Mouse (Mus musculus) embryonic facial prominence, embryonic 11.5 days (tissue): ENCODE results near the gene Mvb12b. TPM values are rescaled to one million over a fixed set of nuclear protein-coding genes. Genes with fewer than 3 reads are reported as not detected.

Experiments used
- ATAC-seq: fragments of 200-750 bp; cut with Nextera tagmentation; replicated peaks from 2 replicates; pipeline ENCODE4 v1.8.0; 2017; ENCODE audit warnings: low read depth; ENCODE audit not compliant: insufficient number of reproducible peaks, low FRiP score, low TSS enrichment
- DNase-seq: peaks from one replicate; pipeline ENCODE4 v3.0.0-alpha.2; 2015; ENCODE audit warnings: low spot score
- H3K27ac ChIP-seq: fragments of 300-500 bp; sonication (generic); replicated peaks from 2 replicates; pipeline ENCODE4 v1.5.1; 2014; ENCODE audit warnings: mild to moderate bottlenecking, low read depth, low read length, control low read depth
- H3K27me3 ChIP-seq: fragments of 300-500 bp; sonication (generic); 2 replicates; pipeline ENCODE4 v1.6.1; 2014; ENCODE audit warnings: mild to moderate bottlenecking, low read length, moderate library complexity, mixed read lengths; ENCODE audit not compliant: control insufficient read depth, insufficient read depth
- H3K36me3 ChIP-seq: fragments of 300-500 bp; sonication (generic); replicated peaks from 2 replicates; pipeline ENCODE4 v1.6.1; 2014; ENCODE audit warnings: low read depth, mild to moderate bottlenecking, low read length, moderate library complexity, mixed read lengths; ENCODE audit not compliant: control insufficient read depth, insufficient read depth
- H3K4me1 ChIP-seq: fragments of 300-500 bp; sonication (generic); 2 replicates; pipeline ENCODE4 v1.6.1; 2014; ENCODE audit warnings: low read length, mixed read lengths; ENCODE audit not compliant: control insufficient read depth, insufficient read depth
- H3K4me2 ChIP-seq: fragments of 300-500 bp; sonication (generic); 2 replicates; pipeline ENCODE4 v1.6.1; 2014; ENCODE audit warnings: low read depth, mild to moderate bottlenecking, control low read depth, low read length, moderate library complexity
- H3K4me3 ChIP-seq: fragments of 300-500 bp; sonication (generic); 2 replicates; pipeline ENCODE4 v1.5.1; 2014; ENCODE audit warnings: low read depth, low read length, control low read depth
- H3K9ac ChIP-seq: fragments of 300-500 bp; sonication (generic); replicated peaks from 2 replicates; pipeline ENCODE4 v1.6.1; 2014; ENCODE audit warnings: mild to moderate bottlenecking, control low read depth, low read length
- H3K9me3 ChIP-seq: fragments of 300-500 bp; sonication (generic); replicated peaks from 2 replicates; pipeline ENCODE4 v1.6.1; 2016; ENCODE audit warnings: mild to moderate bottlenecking, low read length, inconsistent platforms, mixed read lengths; ENCODE audit not compliant: control insufficient read depth
- WGBS: fragments of 180-500 bp; shearing (Covaris S2); extraction: QIAGEN DNeasy Blood & Tissue Kit; methylation state at CpG from one replicate; pipeline ENCODE4 v1.1.7; 2014; 5-methylcytosine and 5-hydroxymethylcytosine counted together
- polyA plus RNA-seq: library from polyadenylated mRNA; unstranded; fragments of >200 nt; fragmentation: Nextera tagmentation; extraction: Ambion mirVana; gene quantifications from 2 replicates; pipeline ENCODE4 v1.2.1, GENCODE M21; 2014

The Mvb12b gene
- polyA plus RNA-seq, 1 experiment from 2014 or later, result 23.3 TPM

DNA sequence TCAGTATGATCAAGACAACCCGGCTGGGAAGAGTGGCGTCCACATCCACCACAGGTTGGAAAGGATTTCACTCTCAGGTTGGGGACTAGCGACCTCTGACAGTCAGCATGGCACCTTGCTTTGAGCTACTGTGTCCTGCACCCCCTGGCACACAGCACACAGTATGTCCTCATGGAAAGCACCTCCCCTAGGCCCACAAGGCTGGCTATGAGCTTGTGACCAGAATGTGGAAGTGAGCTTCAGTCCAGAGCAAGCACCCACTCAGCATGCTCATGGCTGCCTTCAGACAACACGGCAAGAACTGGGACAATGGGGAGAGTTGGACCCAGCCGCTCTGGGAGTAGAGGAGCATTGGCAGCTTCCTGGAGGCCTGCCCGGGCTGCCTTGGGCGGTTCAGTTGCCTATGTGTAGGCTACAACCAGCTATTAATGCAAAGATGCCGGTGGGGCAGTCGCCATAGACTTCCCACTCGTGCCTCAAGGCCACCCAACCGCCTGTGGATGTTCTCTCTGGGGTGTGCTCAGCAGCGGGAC is 84.6 kb downstream of the Mvb12b start:
- H3K4me1 ChIP-seq, result no peaks in the 10 kb centered on the region; the same call in 1 of the 2 replicates
- no peak overlapping the region for H3K4me3 ChIP-seq
- no peak overlapping the region for H3K27ac ChIP-seq
- ATAC-seq (no peak), DNase-seq (no peak)
- no peaks in the 10 kb centered on the region for H3K9me3 ChIP-seq
- H3K4me2 ChIP-seq, result no peak overlapping the region
- H3K27me3 ChIP-seq, result no peaks in the 10 kb centered on the region
- no peak overlapping the region for H3K9ac ChIP-seq
- WGBS, result 90% methylated on average over 12 of the region's 12 CpGs
- H3K36me3 ChIP-seq, result no peaks in the 10 kb centered on the region; the same call in 1 of the 2 replicates

DNA sequence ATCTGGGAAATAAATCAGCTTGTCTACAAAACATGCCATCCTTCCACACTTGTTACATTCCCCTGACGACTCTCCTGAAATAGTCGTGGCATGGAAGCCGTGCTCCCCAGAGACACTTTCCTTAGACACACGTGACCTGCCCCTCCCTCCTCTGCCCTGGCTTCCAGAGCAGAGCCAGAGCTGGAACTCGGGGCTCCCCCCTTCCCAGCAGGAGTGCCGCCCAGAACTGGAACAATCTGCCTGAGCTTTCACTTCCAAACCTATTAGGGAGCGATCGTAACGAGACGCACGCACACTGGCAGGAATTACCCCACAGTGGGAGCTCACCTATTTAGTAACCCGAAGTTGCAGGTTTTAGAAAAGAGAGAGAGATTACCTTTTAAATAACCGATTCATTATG is 86.0 kb downstream of the Mvb12b start:
- DNase-seq, result no peak
- Histone ChIP-seq H3K36me3 (no peaks in the 10 kb centered on the region; the same call in 1 of the 2 replicates), H3K4me2 (no peak overlapping the region), H3K4me1 (no peaks in the 10 kb centered on the region; the same call in 1 of the 2 replicates), H3K27me3 (no peaks in the 10 kb centered on the region), H3K9me3 (no peaks in the 10 kb centered on the region), H3K9ac (no peak overlapping the region), H3K27ac (no peak overlapping the region), H3K4me3 (no peak overlapping the region)
- ATAC-seq, result no peak
- WGBS, result 64% methylated on average over 13 of the region's 13 CpGs

DNA sequence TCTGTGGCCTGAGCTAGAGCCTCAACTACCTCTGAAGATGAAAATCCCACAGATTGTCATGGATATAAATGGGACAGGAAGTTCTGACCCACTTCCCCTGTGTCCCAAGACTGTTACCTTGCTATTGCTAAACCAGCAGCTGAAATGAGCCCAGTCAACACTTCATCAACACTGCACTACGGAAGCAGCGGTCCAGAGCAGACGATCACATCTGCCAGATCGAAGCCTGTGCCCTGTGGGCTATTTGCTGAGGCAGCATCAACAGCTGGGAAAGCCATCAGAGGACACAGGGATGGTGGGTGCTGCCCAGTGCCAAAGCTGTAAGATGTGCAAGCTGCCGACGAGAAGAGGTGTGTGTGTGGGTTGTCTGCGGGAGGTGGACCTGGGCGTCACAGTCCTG is 86.4 kb downstream of the Mvb12b start:
- Histone ChIP-seq H3K4me2 (no peak overlapping the region), H3K4me3 (no peak overlapping the region), H3K27ac (no peak overlapping the region), H3K4me1 (no peaks in the 10 kb centered on the region; the same call in 1 of the 2 replicates), H3K9ac (no peak overlapping the region), H3K36me3 (no peaks in the 10 kb centered on the region), H3K27me3 (no peaks in the 10 kb centered on the region), H3K9me3 (no peaks in the 10 kb centered on the region)
- ATAC-seq, result no peak
- WGBS, result 89% methylated on average over 8 of the region's 8 CpGs
- no peak for DNase-seq

DNA sequence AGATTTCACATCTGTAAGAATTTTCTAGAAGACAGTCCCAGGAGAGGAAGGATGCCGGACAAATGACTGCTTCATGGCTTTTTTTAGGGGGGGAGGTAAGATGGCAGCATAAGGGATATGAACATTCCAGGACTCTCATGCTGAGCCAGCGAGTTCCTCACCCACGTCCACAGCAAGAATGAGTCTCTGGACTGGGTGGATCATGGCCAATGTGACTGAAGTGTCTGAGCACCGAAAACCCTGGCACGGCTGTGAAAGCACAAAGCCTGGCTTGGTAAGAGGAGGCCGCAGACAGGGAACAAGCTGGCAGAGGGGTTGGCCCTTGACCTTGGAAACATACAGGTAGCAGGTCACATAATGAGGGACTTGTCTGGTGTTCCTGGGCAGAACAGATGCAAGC is 87.5 kb downstream of the Mvb12b start:
- 86% methylated on average over 6 of the region's 6 CpGs for WGBS
- ATAC-seq (no peak), DNase-seq (no peak)
- Histone ChIP-seq H3K4me2 (no peak overlapping the region), H3K4me3 (no peak overlapping the region), H3K36me3 (no peaks in the 10 kb centered on the region), H3K27me3 (no peaks in the 10 kb centered on the region), H3K4me1 (no peaks in the 10 kb centered on the region; the same call in 1 of the 2 replicates), H3K27ac (no peak overlapping the region), H3K9ac (no peak overlapping the region), H3K9me3 (no peaks in the 10 kb centered on the region)

DNA sequence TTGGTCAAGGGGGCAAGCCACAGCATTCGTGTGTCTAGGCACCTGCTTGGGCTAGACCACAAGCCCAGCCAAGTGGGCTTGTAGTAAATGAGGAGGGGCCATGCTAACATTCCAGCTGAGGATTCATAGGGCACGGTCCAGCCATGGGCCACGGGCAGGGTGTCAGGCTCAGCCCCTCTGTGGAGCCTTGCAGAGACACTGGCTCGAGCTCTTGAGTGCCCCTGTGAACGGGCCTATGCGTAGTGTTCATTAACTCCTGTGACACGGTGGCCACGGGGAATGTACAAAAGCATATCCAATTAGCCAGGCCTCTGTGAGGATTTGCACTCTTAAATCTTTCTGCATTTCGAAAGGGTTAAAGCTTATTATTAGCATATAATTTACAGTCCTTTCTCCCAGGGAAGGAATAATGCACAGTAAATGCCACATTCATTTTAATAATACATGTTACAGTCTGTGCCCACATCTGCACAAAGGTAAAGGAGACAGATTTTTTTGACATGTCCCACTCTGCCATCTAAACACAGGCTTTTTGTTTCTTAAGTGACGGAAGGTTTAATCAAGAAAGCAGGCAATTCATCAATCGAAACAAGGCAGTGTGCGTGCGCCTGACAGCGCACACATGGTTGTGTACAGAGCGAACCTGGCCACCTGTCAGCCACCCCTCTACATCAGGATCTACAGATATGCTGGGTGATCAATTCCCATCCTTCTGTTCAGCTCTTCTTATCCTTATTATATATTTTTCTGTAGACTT is 91.9 kb downstream of the Mvb12b start:
- no peak for ATAC-seq
- Histone ChIP-seq H3K9ac (no peak overlapping the region), H3K4me1 (no peaks in the 10 kb centered on the region), H3K27ac (no peak overlapping the region), H3K36me3 (no peaks in the 10 kb centered on the region), H3K4me3 (no peak overlapping the region), H3K27me3 (no peaks in the 10 kb centered on the region), H3K4me2 (no peak overlapping the region), H3K9me3 (no peaks in the 10 kb centered on the region)
- no peak for DNase-seq
- whole genome bisulfite sequencing, result 77% methylated on average over 15 of the region's 15 CpGs

DNA sequence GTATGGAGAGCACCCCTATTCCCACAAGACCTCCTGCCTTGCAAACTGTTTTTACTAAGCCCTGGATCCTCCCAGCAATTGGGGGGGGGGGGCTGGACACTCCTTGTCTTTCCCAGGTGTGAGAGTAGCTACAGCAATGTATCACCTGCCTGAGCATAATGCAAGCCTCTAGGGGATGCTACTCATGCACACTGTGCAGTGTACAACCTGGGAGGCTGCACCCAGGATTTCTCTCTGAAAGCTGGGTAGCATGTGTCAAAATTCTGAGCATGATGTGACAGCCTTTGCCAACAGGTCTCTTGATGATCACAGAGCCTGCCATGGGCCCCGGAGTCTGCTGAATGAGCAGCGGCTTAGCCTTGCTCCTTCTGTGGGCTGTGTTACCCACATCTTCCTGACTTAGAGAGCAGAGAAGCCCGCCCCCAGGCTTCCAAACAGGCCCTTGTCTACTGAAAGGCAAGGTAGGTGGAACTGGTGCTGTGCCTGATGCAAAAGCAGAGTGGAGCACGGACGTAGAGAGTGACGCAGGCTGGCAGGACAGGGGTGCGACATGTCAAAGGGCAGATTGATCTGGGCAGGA is 92.7 kb downstream of the Mvb12b start:
- no peak overlapping the region for H3K27ac ChIP-seq
- H3K36me3 ChIP-seq, result no peaks in the 10 kb centered on the region
- no peaks in the 10 kb centered on the region for H3K9me3 ChIP-seq
- DNase-seq, result no peak
- no peak for ATAC-seq
- no peaks in the 10 kb centered on the region for H3K27me3 ChIP-seq
- H3K4me3 ChIP-seq, result no peak overlapping the region
- WGBS, result 84% methylated on average over 7 of the region's 7 CpGs
- H3K4me1 ChIP-seq, result no peaks in the 10 kb centered on the region
- no peak overlapping the region for H3K9ac ChIP-seq
- no peak overlapping the region for H3K4me2 ChIP-seq

DNA sequence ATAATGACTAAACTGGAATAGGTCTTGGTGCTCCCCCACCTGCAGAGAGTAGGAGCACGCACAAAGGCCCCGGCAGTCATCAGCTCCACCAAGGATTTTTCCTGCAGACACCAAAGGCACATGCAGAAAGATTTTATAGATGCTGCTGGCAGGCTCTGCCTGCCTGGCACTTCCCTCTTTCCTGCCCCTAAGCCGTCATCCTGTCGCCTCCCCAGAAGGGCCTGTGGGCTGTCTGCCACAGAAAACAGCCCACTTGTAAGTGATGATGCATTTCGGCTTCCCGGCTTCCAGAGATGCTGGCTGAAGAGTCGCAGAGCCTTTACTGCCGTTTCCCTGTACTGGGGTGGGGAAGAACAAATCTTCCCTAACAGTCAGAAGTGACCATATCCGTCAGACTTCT is 93.3 kb downstream of the Mvb12b start:
- no peak for DNase-seq
- H3K9me3 ChIP-seq, result no peaks in the 10 kb centered on the region
- WGBS, result 86% methylated on average over 9 of the region's 9 CpGs
- no peaks in the 10 kb centered on the region for H3K36me3 ChIP-seq
- no peak overlapping the region for H3K4me3 ChIP-seq
- no peaks in the 10 kb centered on the region for H3K27me3 ChIP-seq
- H3K27ac ChIP-seq, result no peak overlapping the region
- no peaks in the 10 kb centered on the region for H3K4me1 ChIP-seq
- no peak overlapping the region for H3K4me2 ChIP-seq
- no peak overlapping the region for H3K9ac ChIP-seq
- no peak for ATAC-seq

DNA sequence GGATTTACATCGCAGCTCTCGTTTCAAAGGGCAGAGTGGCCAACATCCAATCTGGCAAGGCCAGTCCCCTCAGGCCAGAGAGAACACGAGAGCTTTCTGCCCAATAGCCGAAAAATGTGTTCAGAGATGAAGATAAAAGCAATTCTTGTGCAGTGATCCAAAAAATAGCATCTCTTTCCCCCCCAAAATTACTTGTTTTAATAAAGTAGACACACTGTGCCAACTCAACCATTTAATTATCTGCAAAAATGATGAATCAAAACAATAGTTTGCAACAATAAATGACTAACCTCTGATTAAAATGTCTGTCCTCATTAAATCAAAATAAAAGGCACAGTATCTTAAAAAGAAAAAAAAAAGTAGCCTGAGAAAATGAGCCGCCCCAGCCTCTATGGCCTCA is 97.4 kb downstream of the Mvb12b start:
- H3K36me3 ChIP-seq, result no peaks in the 10 kb centered on the region
- H3K9me3 ChIP-seq, result no peaks in the 10 kb centered on the region
- no peak overlapping the region for H3K27ac ChIP-seq
- H3K4me1 ChIP-seq, result no peaks in the 10 kb centered on the region
- no peaks in the 10 kb centered on the region for H3K27me3 ChIP-seq
- no peak for DNase-seq
- 49% methylated on average over 5 of the region's 5 CpGs for WGBS
- no peak overlapping the region for H3K4me3 ChIP-seq
- H3K9ac ChIP-seq, result no peak overlapping the region
- H3K4me2 ChIP-seq, result no peak overlapping the region
- no peak for ATAC-seq
